17 mouse cellular contexts compared by ENCODE assay signal in the genomic region with DNA sequence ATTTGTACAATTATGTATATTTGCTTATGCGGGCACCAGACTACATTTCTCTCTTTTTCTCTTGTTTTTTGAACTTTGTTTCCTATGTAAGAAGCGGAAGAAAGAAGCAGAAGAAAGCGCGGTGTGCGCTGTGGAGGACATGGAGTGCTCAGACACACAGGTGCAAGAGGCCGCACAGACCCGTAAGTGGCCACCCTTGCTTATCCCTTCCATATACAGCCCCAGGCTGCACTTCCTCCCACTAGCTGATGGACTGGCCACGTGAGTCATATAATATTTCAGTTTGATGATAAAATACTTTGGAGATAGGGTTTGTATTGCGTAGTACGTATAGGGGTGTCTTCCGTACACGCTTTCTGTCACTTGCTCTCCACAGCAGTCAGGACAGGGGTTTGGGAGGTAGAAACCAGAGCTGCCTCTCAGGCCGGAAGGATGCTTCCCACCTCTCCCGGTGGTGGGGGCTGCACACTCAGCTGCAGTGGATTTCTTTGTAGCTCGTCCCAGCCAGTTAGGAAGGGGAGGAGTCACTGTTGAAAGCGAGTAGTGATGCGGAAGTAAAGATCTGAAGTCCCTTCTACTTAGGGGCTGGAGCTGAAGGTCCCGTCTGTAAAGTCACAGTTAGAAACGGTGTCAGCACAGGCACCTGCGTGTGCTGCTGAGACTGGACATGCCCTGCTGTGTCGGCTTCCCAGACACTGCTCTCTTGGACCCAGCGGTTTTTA.
DNase-seq lines count a peak whose midpoint lies in the region; ATAC-seq and TF ChIP-seq lines count a peak whose summit lies in the region.
"Had no signal": no experiment of that assay in that cellular context is flagged by ENCODE, and none has a peak within 500 bp of the region (broad histone marks: within the 10 kb centered on the region; RNA-seq: fewer than 3 reads in every experiment).

No protein-coding gene starts in this region.

- TF ChIP-seq EP300 in liver, postnatal 0 days (IDR thresholded peaks at IDR 0.05; ENCODE audit: low read depth): no peak

- 63% methylated on average over 22 of the region's 22 CpGs for WGBS in midbrain, embryonic 13.5 days
- 73% methylated on average over 22 of the region's 22 CpGs for WGBS in midbrain, postnatal 0 days
- WGBS in forebrain, embryonic 12.5 days: 44% methylated on average over 22 of the region's 22 CpGs
- 60% methylated on average over 22 of the region's 22 CpGs for WGBS in hindbrain, postnatal 0 days
- WGBS in liver, postnatal 0 days (ENCODE audit: insufficient replicate concordance): 92% methylated on average over 22 of the region's 22 CpGs

- H3K4me2 ChIP-seq in midbrain, embryonic 13.5 days (replicated peaks): no peak overlapping the region
- H3K4me2 ChIP-seq in midbrain, postnatal 0 days (ENCODE audit: low read depth, low read length, poor library complexity, severe bottlenecking): no peak overlapping the region
- H3K4me2 ChIP-seq in forebrain, embryonic 12.5 days: peak overlapping the region; percentile 34; the same call in 1 of the 2 replicates
- no peak overlapping the region for H3K4me2 ChIP-seq in hindbrain, postnatal 0 days (ENCODE audit: low read depth, low read length)
- H3K4me2 ChIP-seq in liver, postnatal 0 days (ENCODE audit: low read depth, low read length): no peak overlapping the region
- H3K4me2 ChIP-seq: heart, embryonic 12.5 days; hindbrain, embryonic 15.5 days; kidney, embryonic 15.5 days; liver, embryonic 11.5 days had no signal

- no peak overlapping the region for H3K9ac ChIP-seq in midbrain, embryonic 13.5 days (replicated peaks)
- H3K9ac ChIP-seq in midbrain, postnatal 0 days (replicated peaks; ENCODE audit: low read length, poor library complexity, severe bottlenecking): no peak overlapping the region
- H3K9ac ChIP-seq in forebrain, embryonic 12.5 days: no peak overlapping the region
- no peak overlapping the region for H3K9ac ChIP-seq in hindbrain, postnatal 0 days (replicated peaks; ENCODE audit: low read length)
- no peak overlapping the region for H3K9ac ChIP-seq in liver, postnatal 0 days (replicated peaks)
- H3K9ac ChIP-seq: heart, embryonic 12.5 days; hindbrain, embryonic 15.5 days; kidney, embryonic 15.5 days had no signal

- no peaks in the 10 kb centered on the region for H3K27me3 ChIP-seq in midbrain, embryonic 13.5 days
- no peaks in the 10 kb centered on the region for H3K27me3 ChIP-seq in midbrain, postnatal 0 days (ENCODE audit: insufficient read depth, low read length)
- H3K27me3 ChIP-seq in forebrain, embryonic 12.5 days: no peaks in the 10 kb centered on the region; the same call in 1 of the 2 replicates
- no peaks in the 10 kb centered on the region for H3K27me3 ChIP-seq in hindbrain, postnatal 0 days (ENCODE audit: insufficient read depth, low read length)
- no peaks in the 10 kb centered on the region for H3K27me3 ChIP-seq in liver, postnatal 0 days (ENCODE audit: insufficient read depth, low read length)
- H3K27me3 ChIP-seq: heart, embryonic 12.5 days; hindbrain, embryonic 15.5 days; kidney, embryonic 15.5 days had no signal

- peaks cover 7% of the 10 kb centered on the region; the same call in 1 of the 2 replicates for H3K36me3 ChIP-seq in midbrain, embryonic 13.5 days
- H3K36me3 ChIP-seq in midbrain, postnatal 0 days (ENCODE audit: insufficient read depth, low read length): no peaks in the 10 kb centered on the region
- peaks cover 21% of the 10 kb centered on the region for H3K36me3 ChIP-seq in forebrain, embryonic 12.5 days (replicated peaks)
- H3K36me3 ChIP-seq in hindbrain, postnatal 0 days (ENCODE audit: insufficient read depth, low read length): no peaks in the 10 kb centered on the region
- peaks cover 41% of the 10 kb centered on the region for H3K36me3 ChIP-seq in liver, postnatal 0 days (replicated peaks; ENCODE audit: insufficient read depth, low read length)
- H3K36me3 ChIP-seq: hindbrain, embryonic 15.5 days had no signal

- peak; percentile 48; the same call in 1 of the 2 replicates for ATAC-seq in midbrain, embryonic 13.5 days
- no peak for ATAC-seq in midbrain, postnatal 0 days (ENCODE audit: low FRiP score)
- ATAC-seq in forebrain, embryonic 12.5 days (ENCODE audit: low FRiP score): peak; percentile 75
- ATAC-seq in hindbrain, postnatal 0 days: 0 out of 2 replicates have a peak, but pooled peaks have one; percentile 12
- ATAC-seq in liver, postnatal 0 days: no peak
- ATAC-seq: lung, postnatal 0 days had no signal

- peaks cover 23% of the 10 kb centered on the region for H3K4me1 ChIP-seq in midbrain, embryonic 13.5 days (replicated peaks)
- no peaks in the 10 kb centered on the region for H3K4me1 ChIP-seq in midbrain, postnatal 0 days (ENCODE audit: insufficient read depth, low read length)
- H3K4me1 ChIP-seq in forebrain, embryonic 12.5 days: peaks cover 25% of the 10 kb centered on the region
- H3K4me1 ChIP-seq in hindbrain, postnatal 0 days (ENCODE audit: insufficient read depth, low read length): peaks cover 6% of the 10 kb centered on the region; the same call in 1 of the 2 replicates
- no peaks in the 10 kb centered on the region for H3K4me1 ChIP-seq in liver, postnatal 0 days (ENCODE audit: insufficient read depth)
- H3K4me1 ChIP-seq: heart, embryonic 12.5 days; kidney, embryonic 15.5 days had no signal

- H3K9me3 ChIP-seq in midbrain, embryonic 13.5 days: no peaks in the 10 kb centered on the region
- H3K9me3 ChIP-seq in midbrain, postnatal 0 days (ENCODE audit: low read length): no peaks in the 10 kb centered on the region
- H3K9me3 ChIP-seq in forebrain, embryonic 12.5 days: no peaks in the 10 kb centered on the region
- H3K9me3 ChIP-seq in hindbrain, postnatal 0 days (ENCODE audit: low read length): no peaks in the 10 kb centered on the region
- no peaks in the 10 kb centered on the region for H3K9me3 ChIP-seq in liver, postnatal 0 days (ENCODE audit: low read length)
- H3K9me3 ChIP-seq: heart, embryonic 12.5 days; hindbrain, embryonic 15.5 days; kidney, embryonic 15.5 days had no signal

- no peak overlapping the region for H3K4me3 ChIP-seq in midbrain, embryonic 13.5 days (replicated peaks)
- H3K4me3 ChIP-seq in midbrain, postnatal 0 days (ENCODE audit: low read depth, low read length): no peak overlapping the region
- no peak overlapping the region for H3K4me3 ChIP-seq in forebrain, embryonic 12.5 days (replicated peaks)
- no peak overlapping the region for H3K4me3 ChIP-seq in hindbrain, postnatal 0 days (ENCODE audit: low read length)
- no peak overlapping the region for H3K4me3 ChIP-seq in liver, postnatal 0 days (ENCODE audit: low read depth, low read length)
- H3K4me3 ChIP-seq: heart, embryonic 12.5 days; hindbrain, embryonic 15.5 days; kidney, embryonic 15.5 days had no signal

- TF ChIP-seq CTCF in midbrain, postnatal 0 days (IDR thresholded peaks at IDR 0.05): no peak
- TF ChIP-seq CTCF in hindbrain, postnatal 0 days (IDR thresholded peaks at IDR 0.05; ENCODE audit: low read depth): no peak
- no peak for TF ChIP-seq CTCF in liver, postnatal 0 days (IDR thresholded peaks at IDR 0.05; ENCODE audit: low read depth)

- H3K27ac ChIP-seq in midbrain, embryonic 13.5 days: no peak overlapping the region
- no peak overlapping the region for H3K27ac ChIP-seq in midbrain, postnatal 0 days (ENCODE audit: low read depth, low read length)
- peak overlapping the region; percentile 50; the same call in 1 of the 2 replicates for H3K27ac ChIP-seq in forebrain, embryonic 12.5 days
- H3K27ac ChIP-seq in hindbrain, postnatal 0 days: no peak overlapping the region
- H3K27ac ChIP-seq in liver, postnatal 0 days (ENCODE audit: low read depth): no peak overlapping the region
- H3K27ac ChIP-seq: hindbrain, embryonic 15.5 days; kidney, embryonic 15.5 days had no signal

- no peak for DNase-seq in midbrain, postnatal 0 days (ENCODE audit: low spot score)
- DNase-seq in hindbrain, postnatal 0 days (ENCODE audit: low spot score): no peak
- no peak for DNase-seq in liver, postnatal 0 days
- no peak for DNase-seq in heart, adult 18-20 months
- no peak for DNase-seq in kidney, adult 9 months
- DNase-seq in ovary, postnatal 14 days (ENCODE audit: low spot score): no peak
- DNase-seq: adrenal gland, postnatal 10 days; cerebellum, postnatal 36 days; gastrocnemius, postnatal 25 days; thymus, postnatal 4 days had no signal

Comparison
In these comparisons a context has a peak if more than half of its experiments do, and no peak if none do; other contexts are left out.
1. ATAC-seq: peak in midbrain, embryonic 13.5 days (single experiment), forebrain, embryonic 12.5 days (single experiment) and hindbrain, postnatal 0 days (single experiment); none in midbrain, postnatal 0 days (single experiment) and liver, postnatal 0 days (single experiment).